Mouse (Mus musculus): ENCODE data around the gene Gm21818. TPM values are rescaled to one million over a fixed set of nuclear protein-coding genes. Genes with fewer than 3 reads are reported as not detected.
"Not testable (repeated sequence)": the region's sequence is repeated elsewhere in the genome, so short reads cannot be mapped to it uniquely, and the experiment has no call there.

Gene Gm21818
- not detected in 2 replicates for polyA plus RNA-seq (2014; fragmentation: Nextera tagmentation; extraction: Ambion mirVana)

GRCm38 (mm10) chr13:120172133-120172532 lies at the start of gene Gm21818:
Gene Gm21818 (plus strand): TSS chr13:120172433.
- H3K4me1 ChIP-seq (ENCODE audit: control insufficient read depth, insufficient read depth, low read length); H3K9ac ChIP-seq (ENCODE audit: low read depth, low read length); H3K9me3 ChIP-seq (replicated peaks; ENCODE audit: control insufficient read depth, low read length); H3K27ac ChIP-seq (ENCODE audit: low read depth, low read length); H3K4me3 ChIP-seq (ENCODE audit: low read depth, low read length); ATAC-seq (replicated peaks; ENCODE audit: insufficient number of reproducible peaks, low FRiP score, low TSS enrichment); H3K4me2 ChIP-seq; H3K27me3 ChIP-seq (ENCODE audit: control insufficient read depth, insufficient read depth, low read length); H3K36me3 ChIP-seq (ENCODE audit: control insufficient read depth, insufficient read depth, low read length): not testable (repeated sequence)
- 68% methylated on average over 4 of the region's 4 CpGs for whole genome bisulfite sequencing (ENCODE audit: insufficient replicate concordance)

GRCm38 (mm10) chr13:120139946-120140345 lies 32.3 kb upstream of the Gm21818 start, which contains the start of gene Gm20767:
Gene Gm20767 (plus strand): TSS chr13:120140246.
- H3K4me2 ChIP-seq; H3K9me3 ChIP-seq (replicated peaks; ENCODE audit: control insufficient read depth, low read length); H3K4me3 ChIP-seq (ENCODE audit: low read depth, low read length); H3K9ac ChIP-seq (ENCODE audit: low read depth, low read length); H3K27me3 ChIP-seq (ENCODE audit: control insufficient read depth, insufficient read depth, low read length); H3K36me3 ChIP-seq (ENCODE audit: control insufficient read depth, insufficient read depth, low read length); ATAC-seq (replicated peaks; ENCODE audit: insufficient number of reproducible peaks, low FRiP score, low TSS enrichment); H3K4me1 ChIP-seq (ENCODE audit: control insufficient read depth, insufficient read depth, low read length); H3K27ac ChIP-seq (ENCODE audit: low read depth, low read length): not testable (repeated sequence)
- whole genome bisulfite sequencing (ENCODE audit: insufficient replicate concordance): 77% methylated on average over 1 of the region's 5 CpGs

GRCm38 (mm10) chr13:120142348-120142747 lies 29.9 kb upstream of the Gm21818 start:
- not testable (repeated sequence) for H3K4me2 ChIP-seq; H3K4me3 ChIP-seq (ENCODE audit: low read depth, low read length); H3K9ac ChIP-seq (ENCODE audit: low read depth, low read length); ATAC-seq (replicated peaks; ENCODE audit: insufficient number of reproducible peaks, low FRiP score, low TSS enrichment); H3K27ac ChIP-seq (ENCODE audit: low read depth, low read length); H3K36me3 ChIP-seq (ENCODE audit: control insufficient read depth, insufficient read depth, low read length); H3K4me1 ChIP-seq (ENCODE audit: control insufficient read depth, insufficient read depth, low read length); H3K27me3 ChIP-seq (ENCODE audit: control insufficient read depth, insufficient read depth, low read length); H3K9me3 ChIP-seq (replicated peaks; ENCODE audit: control insufficient read depth, low read length)
- WGBS (ENCODE audit: insufficient replicate concordance): 83% methylated on average over 2 of the region's 3 CpGs

GRCm38 (mm10) chr13:120149660-120150407 lies 22.4 kb upstream of the Gm21818 start:
- not testable (repeated sequence) for ATAC-seq (replicated peaks; ENCODE audit: insufficient number of reproducible peaks, low FRiP score, low TSS enrichment); H3K36me3 ChIP-seq (ENCODE audit: control insufficient read depth, insufficient read depth, low read length); H3K9me3 ChIP-seq (replicated peaks; ENCODE audit: control insufficient read depth, low read length); H3K4me3 ChIP-seq (ENCODE audit: low read depth, low read length); H3K27me3 ChIP-seq (ENCODE audit: control insufficient read depth, insufficient read depth, low read length); H3K27ac ChIP-seq (ENCODE audit: low read depth, low read length); H3K9ac ChIP-seq (ENCODE audit: low read depth, low read length); H3K4me2 ChIP-seq; H3K4me1 ChIP-seq (ENCODE audit: control insufficient read depth, insufficient read depth, low read length)
- WGBS (ENCODE audit: insufficient replicate concordance): 54% methylated on average over 3 of the region's 4 CpGs

- not testable (repeated sequence) for ATAC-seq (replicated peaks; ENCODE audit: insufficient number of reproducible peaks, low FRiP score, low TSS enrichment); H3K9me3 ChIP-seq (replicated peaks; ENCODE audit: control insufficient read depth, low read length); H3K27ac ChIP-seq (ENCODE audit: low read depth, low read length); H3K4me1 ChIP-seq (ENCODE audit: control insufficient read depth, insufficient read depth, low read length); H3K4me3 ChIP-seq (ENCODE audit: low read depth, low read length); H3K9ac ChIP-seq (ENCODE audit: low read depth, low read length); H3K36me3 ChIP-seq (ENCODE audit: control insufficient read depth, insufficient read depth, low read length); H3K27me3 ChIP-seq (ENCODE audit: control insufficient read depth, insufficient read depth, low read length); H3K4me2 ChIP-seq
- WGBS (ENCODE audit: insufficient replicate concordance): 67% methylated on average over 3 of the region's 3 CpGs
Observed at GRCm38 (mm10) chr13:120150589-120150988, 21.6 kb upstream of the Gm21818 start.

GRCm38 (mm10) chr13:120168301-120168700 lies 3.9 kb upstream of the Gm21818 start:
- H3K9me3 ChIP-seq (replicated peaks; ENCODE audit: control insufficient read depth, low read length); H3K27me3 ChIP-seq (ENCODE audit: control insufficient read depth, insufficient read depth, low read length); H3K4me1 ChIP-seq (ENCODE audit: control insufficient read depth, insufficient read depth, low read length); H3K4me3 ChIP-seq (ENCODE audit: low read depth, low read length); H3K4me2 ChIP-seq; H3K27ac ChIP-seq (ENCODE audit: low read depth, low read length); H3K9ac ChIP-seq (ENCODE audit: low read depth, low read length); H3K36me3 ChIP-seq (ENCODE audit: control insufficient read depth, insufficient read depth, low read length); ATAC-seq (replicated peaks; ENCODE audit: insufficient number of reproducible peaks, low FRiP score, low TSS enrichment): not testable (repeated sequence)
- 43% methylated on average over 5 of the region's 5 CpGs for WGBS (ENCODE audit: insufficient replicate concordance)

- H3K9me3 ChIP-seq (replicated peaks; ENCODE audit: control insufficient read depth, low read length); H3K36me3 ChIP-seq (ENCODE audit: control insufficient read depth, insufficient read depth, low read length); H3K27ac ChIP-seq (ENCODE audit: low read depth, low read length); ATAC-seq (replicated peaks; ENCODE audit: insufficient number of reproducible peaks, low FRiP score, low TSS enrichment); H3K4me2 ChIP-seq; H3K27me3 ChIP-seq (ENCODE audit: control insufficient read depth, insufficient read depth, low read length); H3K4me1 ChIP-seq (ENCODE audit: control insufficient read depth, insufficient read depth, low read length); H3K9ac ChIP-seq (ENCODE audit: low read depth, low read length); H3K4me3 ChIP-seq (ENCODE audit: low read depth, low read length): not testable (repeated sequence)
- 72% methylated on average over 7 of the region's 8 CpGs for WGBS (ENCODE audit: insufficient replicate concordance)
Observed at GRCm38 (mm10) chr13:120196189-120196821, 24.1 kb downstream of the Gm21818 start.

- not testable (repeated sequence) for H3K36me3 ChIP-seq (ENCODE audit: control insufficient read depth, insufficient read depth, low read length); H3K9ac ChIP-seq (ENCODE audit: low read depth, low read length); H3K4me2 ChIP-seq; H3K4me3 ChIP-seq (ENCODE audit: low read depth, low read length); H3K27me3 ChIP-seq (ENCODE audit: control insufficient read depth, insufficient read depth, low read length); ATAC-seq (replicated peaks; ENCODE audit: insufficient number of reproducible peaks, low FRiP score, low TSS enrichment); H3K9me3 ChIP-seq (replicated peaks; ENCODE audit: control insufficient read depth, low read length); H3K27ac ChIP-seq (ENCODE audit: low read depth, low read length); H3K4me1 ChIP-seq (ENCODE audit: control insufficient read depth, insufficient read depth, low read length)
- no CpG with 5 or more reads among the region's 2 CpGs for WGBS (ENCODE audit: insufficient replicate concordance)
Observed at GRCm38 (mm10) chr13:120215847-120216246, 43.6 kb downstream of the Gm21818 start, which contains the start of gene Gm21762. Gene Gm21762 (minus strand): TSS chr13:120215947.

- H3K36me3 ChIP-seq (ENCODE audit: control insufficient read depth, insufficient read depth, low read length); H3K4me1 ChIP-seq (ENCODE audit: control insufficient read depth, insufficient read depth, low read length); H3K27ac ChIP-seq (ENCODE audit: low read depth, low read length); H3K4me3 ChIP-seq (ENCODE audit: low read depth, low read length); H3K4me2 ChIP-seq; H3K9me3 ChIP-seq (replicated peaks; ENCODE audit: control insufficient read depth, low read length); ATAC-seq (replicated peaks; ENCODE audit: insufficient number of reproducible peaks, low FRiP score, low TSS enrichment); H3K9ac ChIP-seq (ENCODE audit: low read depth, low read length); H3K27me3 ChIP-seq (ENCODE audit: control insufficient read depth, insufficient read depth, low read length): not testable (repeated sequence)
- WGBS (ENCODE audit: insufficient replicate concordance): 75% methylated on average over 5 of the region's 5 CpGs
Observed at GRCm38 (mm10) chr13:120220922-120221321, 48.7 kb downstream of the Gm21818 start.

Data from heart, embryonic 11.5 days (tissue).